Mouse (Mus musculus): ENCODE measurements around the gene Ddo. TPM values are rescaled to one million over a fixed set of nuclear protein-coding genes. Genes with fewer than 3 reads are reported as not detected.

Gene Ddo
- total RNA-seq, 2 experiments from 2014 or later, result 18.9 to 21.5 TPM

- TF ChIP-seq CTCF (conservative IDR thresholded peaks at IDR 0.05), result no peak
- Histone ChIP-seq H3K27ac (peak overlapping the region; percentile 91), H3K4me3 (no peak overlapping the region)
- peak in 1 of 2 experiments; percentile 40 for DNase-seq (ENCODE audit: low spot score in 2 of 2)
Observed at GRCm38 (mm10) chr10:40730200-40730599, 100.4 kb downstream of the Ddo start.

Other genes starting within 250 kb of the Ddo start
- not detected for gene Slc22a16, start 59.7 kb upstream of the Ddo start, total RNA-seq (2021)
- gene Mettl24, start 53.3 kb downstream of the Ddo start, total RNA-seq (2021), result 1 to 10 TPM; 2.0 to 2.8 TPM